Mouse (Mus musculus) brain, embryonic 14.5 days (tissue): ENCODE data around the gene Nrtn.

Experiments
- CTCF ChIP-seq: fragments of 200-500 bp; IDR thresholded peaks from 2 replicates; pipeline ENCODE4 v1.5.1; 2012; ENCODE audit warnings: inconsistent platforms, mild to moderate bottlenecking, moderate library complexity, borderline replicate concordance; ENCODE audit not compliant: insufficient read depth, insufficient read length; ENCODE audit errors: extremely low read depth
- POLR2A ChIP-seq: fragments of 200-500 bp; IDR thresholded peaks from 2 replicates; pipeline ENCODE4 v1.6.1; 2012; ENCODE audit warnings: mild to moderate bottlenecking, inconsistent platforms, borderline replicate concordance; ENCODE audit not compliant: poor library complexity, insufficient read depth, insufficient read length, severe bottlenecking; ENCODE audit errors: extremely low read depth

GRCm38 (mm10) chr17:56802065-56802464, 44.7 kb upstream of the Nrtn start:
- TF ChIP-seq CTCF (no peak), POLR2A (no peak)
